Mouse (Mus musculus): ENCODE measurements at regions not wholly inside any gene's neighbourhood (a gene's known extent, or its start where the extent isn't known, plus 50 kb on each side); places are given as distances from the start of the nearest gene placed in this dataset.

DNA sequence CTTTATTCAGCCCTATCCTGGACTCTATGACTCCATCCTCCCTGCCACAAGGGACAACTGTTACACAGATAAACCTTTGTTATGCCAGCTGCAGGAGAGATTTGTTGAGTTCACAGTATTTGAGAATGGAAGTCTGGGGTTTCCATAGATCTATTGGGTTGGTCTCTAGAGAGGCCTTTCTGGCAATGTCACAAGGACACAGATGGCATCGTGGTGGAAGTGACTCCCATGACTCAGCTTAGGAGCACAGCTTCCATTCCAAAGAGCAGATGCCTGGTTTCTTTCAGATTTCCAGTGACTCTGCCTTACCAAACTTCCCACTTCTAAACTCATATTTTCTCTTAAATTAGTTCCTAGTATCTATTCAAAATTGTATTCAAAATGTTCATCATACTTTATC lies 467.6 kb downstream of the Gm826 start:
- H3K79me2 ChIP-seq (ENCODE audit: control insufficient read depth, insufficient read depth, low read length, poor library complexity): no peaks in the 10 kb centered on the region
- no peaks in the 10 kb centered on the region for H3K9me3 ChIP-seq (replicated peaks; ENCODE audit: insufficient read depth, low read length)
- H3K9ac ChIP-seq (ENCODE audit: control insufficient read depth, low read depth, low read length, poor library complexity, severe bottlenecking): no peak overlapping the region
- TF ChIP-seq E2F4 (IDR thresholded peaks at IDR 0.05; ENCODE audit: borderline replicate concordance, low read depth, low read length) (no peak), CTCF (IDR thresholded peaks at IDR 0.05 in 2 of 3, conservative IDR thresholded peaks at IDR 0.05 in 1 of 3; ENCODE audit: control insufficient read depth in 1 of 3, insufficient read depth in 1 of 3, low read depth in 2 of 3, low read length in 3 of 3, poor library complexity in 1 of 3, severe bottlenecking in 1 of 3) (no peak), ZNF384 (IDR thresholded peaks at IDR 0.05; ENCODE audit: low read depth, low read length) (no peak), HCFC1 (IDR thresholded peaks at IDR 0.05; ENCODE audit: low read depth, low read length) (no peak), MAX (IDR thresholded peaks at IDR 0.05; ENCODE audit: low read length) (no peak), MAZ (IDR thresholded peaks at IDR 0.05; ENCODE audit: low read depth, low read length) (no peak), TAL1 (IDR thresholded peaks at IDR 0.05; ENCODE audit: low read length) (no peak), CHD2 (IDR thresholded peaks at IDR 0.05; ENCODE audit: low read length) (no peak)
- H3K4me3 ChIP-seq (ENCODE audit: control insufficient read depth in 1 of 2, insufficient read depth in 1 of 2, low read depth in 2 of 2, low read length in 2 of 2): no peak overlapping the region
- H3K36me3 ChIP-seq (ENCODE audit: control insufficient read depth in 1 of 2, insufficient read depth in 2 of 2, low read length in 2 of 2): no peaks in the 10 kb centered on the region
- H3K27me3 ChIP-seq (ENCODE audit: control insufficient read depth in 1 of 2, insufficient read depth in 2 of 2, low read length in 2 of 2): no peaks in the 10 kb centered on the region
- no peaks in the 10 kb centered on the region for H3K4me1 ChIP-seq (ENCODE audit: control insufficient read depth in 1 of 2, insufficient read depth in 2 of 2, low read length in 2 of 2)
- DNase-seq (ENCODE audit: low read depth, low spot score): no peak
- no peak overlapping the region for H3K27ac ChIP-seq (ENCODE audit: control insufficient read depth, low read depth, low read length)

DNA sequence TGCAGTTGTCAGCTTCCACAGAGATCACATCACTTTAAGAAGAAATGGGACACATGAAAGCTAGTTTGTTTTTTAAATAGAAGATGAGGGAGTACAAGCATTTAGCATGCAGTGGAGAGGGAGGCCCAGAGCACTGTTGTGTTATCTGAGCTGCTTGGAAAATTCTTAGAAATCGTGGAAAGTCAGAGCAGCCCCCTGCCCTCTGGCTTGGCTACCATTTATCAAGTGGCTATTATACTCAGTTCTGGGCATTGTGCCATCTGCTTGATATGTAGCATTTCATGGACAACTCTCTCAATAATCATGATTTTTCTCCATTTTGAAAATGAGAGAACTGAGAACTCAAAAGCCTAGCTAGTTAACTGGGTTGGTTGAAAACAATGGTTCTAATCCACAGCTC lies 470.8 kb downstream of the Gm826 start:
- H3K9ac ChIP-seq (ENCODE audit: control insufficient read depth, low read depth, low read length, poor library complexity, severe bottlenecking): no peak overlapping the region
- H3K27me3 ChIP-seq (ENCODE audit: control insufficient read depth in 1 of 2, insufficient read depth in 2 of 2, low read length in 2 of 2): no peaks in the 10 kb centered on the region
- no peak overlapping the region for H3K27ac ChIP-seq (ENCODE audit: control insufficient read depth, low read depth, low read length)
- H3K36me3 ChIP-seq (ENCODE audit: control insufficient read depth in 1 of 2, insufficient read depth in 2 of 2, low read length in 2 of 2): no peaks in the 10 kb centered on the region
- H3K9me3 ChIP-seq (replicated peaks; ENCODE audit: insufficient read depth, low read length): no peaks in the 10 kb centered on the region
- no peaks in the 10 kb centered on the region for H3K4me1 ChIP-seq (ENCODE audit: control insufficient read depth in 1 of 2, insufficient read depth in 2 of 2, low read length in 2 of 2)
- H3K79me2 ChIP-seq (ENCODE audit: control insufficient read depth, insufficient read depth, low read length, poor library complexity): no peaks in the 10 kb centered on the region
- TF ChIP-seq NELFE (IDR thresholded peaks at IDR 0.05; ENCODE audit: low read depth, low read length) (no peak), SMC3 (IDR thresholded peaks at IDR 0.05; ENCODE audit: low read depth, low read length) (no peak), TBP (IDR thresholded peaks at IDR 0.05; ENCODE audit: low read depth, low read length) (no peak), RAD21 (IDR thresholded peaks at IDR 0.05; ENCODE audit: low read depth, low read length) (no peak), EP300 (IDR thresholded peaks at IDR 0.05; ENCODE audit: low read depth in 1 of 2, low read length in 2 of 2) (no peak), E2F4 (IDR thresholded peaks at IDR 0.05; ENCODE audit: borderline replicate concordance, low read depth, low read length) (no peak)
- H3K4me3 ChIP-seq (ENCODE audit: control insufficient read depth in 1 of 2, insufficient read depth in 1 of 2, low read depth in 2 of 2, low read length in 2 of 2): no peak overlapping the region
- no peak for DNase-seq (ENCODE audit: low read depth, low spot score)

DNA sequence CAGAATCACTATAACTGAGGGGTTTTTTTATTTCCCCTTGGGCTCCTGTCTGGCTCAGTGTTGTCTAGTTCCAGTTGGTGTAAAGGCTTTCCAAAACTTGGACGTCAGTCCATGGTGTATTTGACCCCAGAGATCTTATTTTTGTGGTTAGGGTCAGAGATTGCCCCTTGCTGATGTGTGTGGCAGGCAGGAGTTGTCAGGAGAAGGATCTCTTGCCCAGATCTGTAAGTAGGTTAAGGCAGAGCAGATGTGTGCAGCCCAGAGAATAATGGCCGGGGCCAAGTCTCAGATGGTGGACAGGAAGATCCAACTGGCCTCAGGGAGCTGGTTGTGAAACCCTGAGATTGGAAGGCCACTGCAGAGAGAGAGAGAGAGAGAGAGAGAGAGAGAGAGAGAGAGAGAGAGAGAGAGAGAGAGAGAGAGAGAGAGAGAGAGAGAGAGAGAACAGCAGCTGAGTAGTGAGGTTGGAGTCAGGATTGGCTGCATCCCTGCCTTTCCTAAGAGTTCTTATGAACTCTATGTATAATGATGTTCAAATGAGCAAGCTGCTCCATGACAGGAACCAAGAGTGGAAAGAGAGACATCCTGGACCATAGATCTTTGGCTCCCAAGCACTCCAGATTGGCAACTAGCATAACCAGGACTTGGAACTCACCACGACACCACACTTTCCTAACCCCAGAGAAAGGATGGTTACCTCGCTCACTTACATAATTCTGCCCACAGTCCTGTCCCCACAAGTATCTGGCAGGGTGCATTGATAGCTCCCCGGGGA lies 479.9 kb downstream of the Gm826 start:
- no peak overlapping the region for H3K4me3 ChIP-seq (ENCODE audit: control insufficient read depth in 1 of 2, insufficient read depth in 1 of 2, low read depth in 2 of 2, low read length in 2 of 2)
- H3K36me3 ChIP-seq (ENCODE audit: control insufficient read depth in 1 of 2, insufficient read depth in 2 of 2, low read length in 2 of 2): no peaks in the 10 kb centered on the region
- H3K27ac ChIP-seq (ENCODE audit: control insufficient read depth, low read depth, low read length): no peak overlapping the region
- DNase-seq (ENCODE audit: low read depth, low spot score): no peak
- H3K9me3 ChIP-seq (replicated peaks; ENCODE audit: insufficient read depth, low read length): no peaks in the 10 kb centered on the region
- H3K27me3 ChIP-seq (ENCODE audit: control insufficient read depth in 1 of 2, insufficient read depth in 2 of 2, low read length in 2 of 2): no peaks in the 10 kb centered on the region
- no peak overlapping the region for H3K9ac ChIP-seq (ENCODE audit: control insufficient read depth, low read depth, low read length, poor library complexity, severe bottlenecking)
- no peaks in the 10 kb centered on the region for H3K4me1 ChIP-seq (ENCODE audit: control insufficient read depth in 1 of 2, insufficient read depth in 2 of 2, low read length in 2 of 2)
- H3K79me2 ChIP-seq (ENCODE audit: control insufficient read depth, insufficient read depth, low read length, poor library complexity): no peaks in the 10 kb centered on the region
- TF ChIP-seq SMC3 (IDR thresholded peaks at IDR 0.05; ENCODE audit: low read depth, low read length) (no peak), TAL1 (IDR thresholded peaks at IDR 0.05; ENCODE audit: low read length) (no peak), ZMIZ1 (IDR thresholded peaks at IDR 0.05; ENCODE audit: low read depth, low read length) (no peak), MYC (IDR thresholded peaks at IDR 0.05; ENCODE audit: low read depth, low read length) (no peak), CHD2 (IDR thresholded peaks at IDR 0.05; ENCODE audit: low read length) (no peak), ZKSCAN1 (IDR thresholded peaks at IDR 0.05; ENCODE audit: low read depth, low read length) (no peak), JUND (IDR thresholded peaks at IDR 0.05; ENCODE audit: low read depth, low read length) (no peak), MAZ (IDR thresholded peaks at IDR 0.05; ENCODE audit: low read depth, low read length) (no peak), MAFK (IDR thresholded peaks at IDR 0.05; ENCODE audit: borderline replicate concordance, low read depth, low read length) (no peak), MEF2A (IDR thresholded peaks at IDR 0.05; ENCODE audit: extremely low read depth, insufficient replicate concordance, low read depth, low read length, poor library complexity, severe bottlenecking) (no peak), USF2 (IDR thresholded peaks at IDR 0.05; ENCODE audit: borderline replicate concordance in 1 of 2, insufficient read depth in 1 of 2, low read depth in 1 of 2, low read length in 2 of 2) (no peak), UBTF (IDR thresholded peaks at IDR 0.05; ENCODE audit: borderline replicate concordance, insufficient read depth, low read depth, low read length) (no peak), E2F4 (IDR thresholded peaks at IDR 0.05; ENCODE audit: borderline replicate concordance, low read depth, low read length) (no peak), BHLHE40 (IDR thresholded peaks at IDR 0.05; ENCODE audit: borderline replicate concordance, low read depth, low read length) (no peak), POLR2AphosphoS2 (IDR thresholded peaks at IDR 0.05; ENCODE audit: low read length) (no peak), CHD1 (IDR thresholded peaks at IDR 0.05; ENCODE audit: low read depth, low read length) (no peak)

Measured in MEL (cell line).